7 mouse cellular contexts compared by ENCODE assay signal in genomic region chr13:67830911-67831336, GRCm38 (mm10). TPM values are rescaled to one million over a fixed set of nuclear protein-coding genes. Genes with fewer than 3 reads are reported as not detected.
DNase-seq lines count a peak whose midpoint lies in the region; ATAC-seq lines count a peak whose summit lies in the region.

Gene Gm10037 (plus strand): TSS chr13:67831106.

- peaks cover 3% of the 10 kb centered on the region; the same call in 1 of the 2 replicates for H3K9me3 ChIP-seq in heart, embryonic 10.5 days
- no peaks in the 10 kb centered on the region for H3K9me3 ChIP-seq in limb, embryonic 11.5 days (ENCODE audit: control insufficient read depth, low read length)
- peaks cover 8% of the 10 kb centered on the region for H3K9me3 ChIP-seq in midbrain, embryonic 10.5 days (replicated peaks)

- H3K4me1 ChIP-seq in heart, embryonic 10.5 days, result no peaks in the 10 kb centered on the region
- no peaks in the 10 kb centered on the region for H3K4me1 ChIP-seq in limb, embryonic 11.5 days (ENCODE audit: control insufficient read depth, insufficient read depth, low read length)
- H3K4me1 ChIP-seq in midbrain, embryonic 10.5 days, result peaks cover 7% of the 10 kb centered on the region

- peak within 1 kb of the TSS; percentile 53 for H3K4me2 ChIP-seq in limb, embryonic 11.5 days (ENCODE audit: low read depth, severe bottlenecking)

- peak; percentile 84 for ATAC-seq in limb, embryonic 11.5 days (ENCODE audit: insufficient number of reproducible peaks, low FRiP score, low TSS enrichment, low read depth)

- peak within 1 kb of the TSS; percentile 88 for H3K27ac ChIP-seq in heart, embryonic 10.5 days
- H3K27ac ChIP-seq in limb, embryonic 11.5 days (replicated peaks; ENCODE audit: low read depth, low read length), result no peak within 1 kb of the TSS
- H3K27ac ChIP-seq in midbrain, embryonic 10.5 days (replicated peaks), result peak within 1 kb of the TSS; percentile 78

- DNase-seq in adrenal gland, postnatal 36 days, result peak; percentile 61 to 71
- peak; percentile 73 for DNase-seq in embryo, embryonic 9.5 days (ENCODE audit: extremely low spot score)
- DNase-seq in heart, embryonic 10.5 days (ENCODE audit: low spot score), result peak; percentile 77
- DNase-seq in kidney, adult 9 months, result peak; percentile 72
- DNase-seq in limb, embryonic 11.5 days (ENCODE audit: low spot score), result peak; percentile 77
- DNase-seq in midbrain, embryonic 10.5 days (ENCODE audit: low spot score), result peak; percentile 43
- DNase-seq in right cerebral cortex, postnatal 36 days (ENCODE audit: low spot score in 2 of 2), result peak; percentile 56 to 59

- peaks cover 13% of the 10 kb centered on the region for H3K36me3 ChIP-seq in heart, embryonic 10.5 days
- H3K36me3 ChIP-seq in limb, embryonic 11.5 days (ENCODE audit: control insufficient read depth, insufficient read depth, low read length), result peaks cover 5% of the 10 kb centered on the region; the same call in 1 of the 2 replicates
- H3K36me3 ChIP-seq in midbrain, embryonic 10.5 days, result peaks cover 13% of the 10 kb centered on the region

- peak within 1 kb of the TSS; percentile 70 for H3K4me3 ChIP-seq in heart, embryonic 10.5 days
- peak within 1 kb of the TSS; percentile 49 for H3K4me3 ChIP-seq in limb, embryonic 11.5 days (ENCODE audit: low read depth, low read length)
- peak within 1 kb of the TSS; percentile 61 for H3K4me3 ChIP-seq in midbrain, embryonic 10.5 days

- WGBS in heart, embryonic 10.5 days, result 3% methylated on average over 14 of the region's 14 CpGs
- WGBS in limb, embryonic 11.5 days, result 4% methylated on average over 14 of the region's 14 CpGs
- 3% methylated on average over 14 of the region's 14 CpGs for WGBS in midbrain, embryonic 10.5 days

- H3K9ac ChIP-seq in limb, embryonic 11.5 days (ENCODE audit: low read length), result peak within 1 kb of the TSS; percentile 51

- no peaks in the 10 kb centered on the region for H3K27me3 ChIP-seq in heart, embryonic 10.5 days (ENCODE audit: insufficient read depth, poor library complexity, severe bottlenecking)
- no peaks in the 10 kb centered on the region for H3K27me3 ChIP-seq in limb, embryonic 11.5 days (ENCODE audit: control insufficient read depth, insufficient read depth, low read length)
- H3K27me3 ChIP-seq in midbrain, embryonic 10.5 days (ENCODE audit: low read depth, poor library complexity, severe bottlenecking), result no peaks in the 10 kb centered on the region

RNA-seq across cellular contexts. Expression of gene Gm10037, which starts in this region (rescaled TPM):
- total RNA-seq in adrenal gland, postnatal 36 days (2021), result 1 to 10 TPM; 2.7 to 3.8 TPM
- 1.2 and 2.2 TPM in 2 replicates for polyA plus RNA-seq in heart, embryonic 10.5 days (2016; fragmentation: Nextera tagmentation; extraction: Ambion mirVana)
- polyA plus RNA-seq in limb, embryonic 11.5 days (2014; fragmentation: Nextera tagmentation; extraction: Ambion mirVana), result 2.7 and 2.9 TPM in 2 replicates
- 1.8 TPM in 2 replicates for polyA plus RNA-seq in midbrain, embryonic 10.5 days (2016; fragmentation: Nextera tagmentation; extraction: Ambion mirVana)
